ENCODE assay signal across 15 mouse cellular contexts in the genomic region with DNA sequence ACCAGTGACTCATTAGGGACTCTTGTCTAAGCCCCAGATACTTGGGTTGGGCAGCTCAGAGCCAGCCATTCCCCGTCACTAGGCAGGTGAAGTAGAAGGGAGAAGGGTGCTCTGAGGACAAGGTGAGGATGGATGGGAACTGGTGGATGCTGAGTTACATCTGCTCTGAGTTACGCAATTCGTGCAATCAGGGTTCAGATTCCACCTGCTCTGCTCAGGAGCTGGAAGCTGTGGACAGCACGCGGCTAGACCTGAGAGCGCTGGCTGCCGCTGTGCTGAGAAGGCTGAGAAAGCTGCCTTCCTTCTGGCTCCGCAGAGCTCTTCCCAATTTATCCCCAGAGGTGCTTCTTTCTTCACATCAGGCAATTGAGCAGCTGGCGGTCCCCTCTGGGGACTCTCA. TPM values are rescaled to one million over a fixed set of nuclear protein-coding genes. Genes with fewer than 3 reads are reported as not detected.
"Had no signal": no experiment of that assay in that cellular context is flagged by ENCODE, and none has a peak within 500 bp of the region (broad histone marks: within the 10 kb centered on the region; RNA-seq: fewer than 3 reads in every experiment).

No protein-coding gene starts in this region.

- H3K9me3 ChIP-seq: kidney, embryonic 15.5 days; limb, embryonic 10.5 days; liver, embryonic 15.5 days; lung, embryonic 15.5 days; megakaryocyte, embryonic 14.5 days; midbrain, embryonic 12.5 days; neural tube, embryonic 15.5 days had no signal

- H3K4me3 ChIP-seq: kidney, embryonic 15.5 days; limb, embryonic 10.5 days; liver, embryonic 15.5 days; lung, embryonic 15.5 days; megakaryocyte, embryonic 14.5 days; midbrain, embryonic 12.5 days; myocyte; neural tube, embryonic 15.5 days had no signal

- H3K36me3 ChIP-seq: kidney, embryonic 15.5 days; limb, embryonic 10.5 days; liver, embryonic 15.5 days; lung, embryonic 15.5 days; midbrain, embryonic 12.5 days; neural tube, embryonic 15.5 days had no signal

- H3K9ac ChIP-seq: kidney, embryonic 15.5 days; liver, embryonic 15.5 days; lung, embryonic 15.5 days; midbrain, embryonic 12.5 days; neural tube, embryonic 15.5 days had no signal

- H3K4me1 ChIP-seq: kidney, embryonic 15.5 days; liver, embryonic 15.5 days; lung, embryonic 15.5 days; megakaryocyte, embryonic 14.5 days; neural tube, embryonic 15.5 days had no signal

- H3K4me2 ChIP-seq: kidney, embryonic 15.5 days; liver, embryonic 15.5 days; lung, embryonic 15.5 days; midbrain, embryonic 12.5 days; neural tube, embryonic 15.5 days had no signal

- DNase-seq: kidney, adult 18-20 months; kidney, postnatal 14 days; lung, postnatal 14 days; thymus, adult 2 months; thymus, postnatal 25 days had no signal

- H3K27ac ChIP-seq: kidney, embryonic 15.5 days; limb, embryonic 10.5 days; liver, embryonic 15.5 days; lung, embryonic 15.5 days; macrophage; midbrain, embryonic 12.5 days; neural tube, embryonic 15.5 days; stomach, postnatal 0 days had no signal

RNA-seq across cellular contexts. Expression of a gene that starts 34.8 kb away (rescaled TPM):
- polyA plus RNA-seq: macrophage had no signal
